Mouse (Mus musculus) right cerebral cortex, adult 2 months (tissue): ENCODE results near the gene L3mbtl4.
"Not testable (repeated sequence)": the region's sequence is repeated elsewhere in the genome, so short reads cannot be mapped to it uniquely, and the experiment has no call there.

Source experiments
- DNase-seq, 2 experiments: peaks; one replicate each; pipeline ENCODE4 v3.0.0; 2021 to 2022; ENCODE audit warnings: low spot score in 2 of 2

Gene L3mbtl4

GRCm38 (mm10) chr17:68388481-68388880 lies 114.9 kb downstream of the L3mbtl4 start:
- DNase-seq, result no peak

GRCm38 (mm10) chr17:68405993-68406392 lies 132.4 kb downstream of the L3mbtl4 start:
- DNase-seq, result peak in 1 of 2 experiments; percentile 9

- not testable (repeated sequence) for DNase-seq
Measured at GRCm38 (mm10) chr17:68407121-68407520, 133.5 kb downstream of the L3mbtl4 start.

- DNase-seq, result peak; percentile 6 to 10
Measured at GRCm38 (mm10) chr17:68422663-68423498, 149.3 kb downstream of the L3mbtl4 start.

- no peak for DNase-seq
Measured at GRCm38 (mm10) chr17:68433576-68433975, 160.0 kb downstream of the L3mbtl4 start.

GRCm38 (mm10) chr17:68450921-68451320 lies 177.3 kb downstream of the L3mbtl4 start:
- DNase-seq, result no peak

GRCm38 (mm10) chr17:68461471-68461870 lies 187.9 kb downstream of the L3mbtl4 start:
- DNase-seq, result no peak

- no peak for DNase-seq
Measured at GRCm38 (mm10) chr17:68467311-68467710, 193.7 kb downstream of the L3mbtl4 start.

- no peak for DNase-seq
Measured at GRCm38 (mm10) chr17:68490065-68490691, 216.6 kb downstream of the L3mbtl4 start.

- peak; percentile 33 to 37 for DNase-seq
Measured at GRCm38 (mm10) chr17:68492231-68492630, 218.6 kb downstream of the L3mbtl4 start.

- DNase-seq, result not testable (repeated sequence)
Measured at GRCm38 (mm10) chr17:68502998-68503397, 229.4 kb downstream of the L3mbtl4 start.

- DNase-seq, result no peak
Measured at GRCm38 (mm10) chr17:68559698-68560097, 286.1 kb downstream of the L3mbtl4 start.

GRCm38 (mm10) chr17:68560264-68560663 lies 286.7 kb downstream of the L3mbtl4 start:
- DNase-seq, result no peak

GRCm38 (mm10) chr17:68571806-68572205 lies 298.2 kb downstream of the L3mbtl4 start:
- DNase-seq, result peak; percentile 8 to 17

- DNase-seq, result no peak
Measured at GRCm38 (mm10) chr17:68585195-68585594, 311.6 kb downstream of the L3mbtl4 start.

GRCm38 (mm10) chr17:68591619-68592018 lies 318.0 kb downstream of the L3mbtl4 start:
- DNase-seq, result no peak

- no peak for DNase-seq
Measured at GRCm38 (mm10) chr17:68602744-68603143, 329.1 kb downstream of the L3mbtl4 start.

GRCm38 (mm10) chr17:68607691-68608090 lies 334.1 kb downstream of the L3mbtl4 start:
- no peak for DNase-seq

- DNase-seq, result no peak
Measured at GRCm38 (mm10) chr17:68611247-68611646, 337.6 kb downstream of the L3mbtl4 start.

GRCm38 (mm10) chr17:68625281-68625680 lies 351.7 kb downstream of the L3mbtl4 start:
- peak; percentile 36 to 37 for DNase-seq

GRCm38 (mm10) chr17:68629631-68630426 lies 356.2 kb downstream of the L3mbtl4 start:
- no peak for DNase-seq

GRCm38 (mm10) chr17:68631396-68631795 lies 357.8 kb downstream of the L3mbtl4 start:
- peak; percentile 26 to 44 for DNase-seq
